Mouse (Mus musculus) CD4-positive, CD25-positive, alpha-beta regulatory T cell, adult 9 weeks (primary cell): ENCODE measurements around the gene Rspo4. TPM values are rescaled to one million over a fixed set of nuclear protein-coding genes. Genes with fewer than 3 reads are reported as not detected.

Experiments
- polyA plus RNA-seq: library from polyadenylated mRNA; unstranded; fragments of 100-300 nt; shearing (Covaris generic); gene quantifications from one replicate; pipeline ENCODE4 v1.2.1, GENCODE M21; 2017

Gene Rspo4
- polyA plus RNA-seq, result not detected

DNA sequence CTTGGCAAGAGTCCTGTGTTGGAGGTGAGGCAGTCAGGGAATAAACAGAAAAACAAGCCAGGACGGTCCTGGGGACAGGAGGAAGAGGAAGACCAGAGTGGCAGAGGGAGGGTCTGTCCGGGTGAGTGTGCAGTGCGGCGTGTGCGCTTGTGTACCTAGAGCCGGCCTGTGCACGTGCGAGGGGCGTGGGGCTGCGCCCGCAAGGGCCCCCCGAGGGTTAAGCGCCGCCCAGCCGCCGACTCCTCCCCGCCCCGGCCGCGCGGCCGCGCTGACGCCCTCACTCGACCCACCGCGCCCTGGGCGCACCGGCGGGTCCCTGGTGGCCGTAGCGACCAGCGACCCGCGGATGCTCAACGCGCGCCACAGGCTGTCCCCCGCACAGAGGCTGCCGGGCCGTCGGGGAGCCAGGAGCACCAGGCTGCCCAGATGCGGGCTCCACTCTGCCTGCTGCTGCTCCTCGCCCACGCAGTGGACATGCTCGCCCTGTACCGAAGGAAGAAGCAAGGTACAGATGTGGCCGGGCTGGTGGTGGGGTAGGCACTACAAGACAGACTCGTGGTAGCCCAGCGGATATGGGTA lies at the start of gene Rspo4:
Gene Rspo4 (plus strand): TSS at position 280 of the 579 bp plus-strand sequence.

DNA sequence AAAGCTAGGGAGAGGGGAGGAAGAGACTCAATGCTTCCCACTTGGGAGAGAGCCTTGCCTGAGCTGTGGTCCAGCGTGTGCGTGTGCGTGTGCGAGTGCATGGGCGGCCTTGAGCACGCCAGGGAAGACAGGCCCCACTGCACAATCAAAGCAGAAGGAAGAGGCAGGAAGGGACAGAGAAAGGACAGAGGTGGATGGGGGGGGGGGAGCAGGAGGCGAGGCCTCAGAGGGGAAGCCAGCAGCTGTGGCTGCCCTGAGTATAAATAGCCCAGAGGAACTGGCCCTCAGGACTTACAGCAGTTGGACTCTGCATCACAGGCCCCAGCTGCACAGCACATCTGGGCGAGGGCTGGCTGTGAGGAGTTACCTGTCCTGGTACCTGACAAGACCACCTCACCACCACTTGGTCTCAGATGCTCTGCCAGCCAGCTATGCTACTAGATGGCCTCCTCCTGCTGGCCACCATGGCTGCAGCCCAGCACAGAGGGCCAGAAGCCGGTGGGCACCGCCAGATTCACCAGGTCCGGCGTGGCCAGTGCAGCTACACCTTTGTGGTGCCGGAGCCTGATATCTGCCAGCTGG lies 68.3 kb downstream of the Rspo4 start, which contains the start of gene Angpt4:
Gene Angpt4 (plus strand): TSS at position 292 of the 582 bp plus-strand sequence.

Other genes starting within 250 kb of the Rspo4 start
- gene Snph, start 210.3 kb upstream of the Rspo4 start, polyA plus RNA-seq, result not detected
- gene Rad21l, start 174.4 kb upstream of the Rspo4 start, polyA plus RNA-seq, result not detected
- 0.26 TPM for gene Tmem74b, start 140.9 kb upstream of the Rspo4 start, polyA plus RNA-seq
- gene Psmf1, start 98.7 kb upstream of the Rspo4 start, polyA plus RNA-seq, result 88.2 TPM
- 0.11 TPM for gene Angpt4, start 68.3 kb downstream of the Rspo4 start, polyA plus RNA-seq
- 25.0 TPM for gene Fam110a, start 137.3 kb downstream of the Rspo4 start, polyA plus RNA-seq
- gene Slc52a3, start 153.6 kb downstream of the Rspo4 start, polyA plus RNA-seq, result 10.0 TPM
- not detected for gene Scrt2, start 238.6 kb downstream of the Rspo4 start, polyA plus RNA-seq